8 mouse cellular contexts compared by ENCODE assay signal in genomic region chr11:97441658-97442125, GRCm38 (mm10). TPM values are rescaled to one million over a fixed set of nuclear protein-coding genes. Genes with fewer than 3 reads are reported as not detected.
A peak's percentile ranks its signal among the peaks of the same experiment; 100 is the strongest.
DNase-seq lines count a peak whose midpoint lies in the region; ATAC-seq and TF ChIP-seq lines count a peak whose summit lies in the region.

No protein-coding gene starts in this region.

- H3K4me3 ChIP-seq in heart, adult 2 months: peak overlapping the region; percentile 77
- peak overlapping the region; percentile 75 to 84 for H3K4me3 ChIP-seq in heart, embryonic 14.5 days (ENCODE audit: control insufficient read depth in 1 of 2, insufficient read depth in 1 of 2, low read depth in 1 of 2, low read length in 2 of 2)
- H3K4me3 ChIP-seq in liver, embryonic 14.5 days (ENCODE audit: insufficient read depth in 1 of 2, low read depth in 2 of 2, low read length in 2 of 2): peak overlapping the region; percentile 75 to 95

- peak overlapping the region; percentile 74 for H3K4me2 ChIP-seq in heart, embryonic 14.5 days (ENCODE audit: low read length)
- H3K4me2 ChIP-seq in liver, embryonic 14.5 days (ENCODE audit: low read depth): peak overlapping the region; percentile 92

- ATAC-seq in heart, embryonic 14.5 days (ENCODE audit: insufficient number of reproducible peaks, insufficient read depth, low FRiP score, low read depth): no peak
- no peak for ATAC-seq in liver, embryonic 14.5 days (ENCODE audit: insufficient read depth)
- no peak; the same call in 1 of the 2 replicates for ATAC-seq in megakaryocyte progenitor cell, adult 5-6 weeks (replicated peaks; ENCODE audit: poor library complexity)
- ATAC-seq in CD4-positive, CD25-positive, alpha-beta regulatory T cell, adult 4 months: no peak

- H3K27ac ChIP-seq in heart, adult 2 months: peak overlapping the region; percentile 93
- H3K27ac ChIP-seq in heart, embryonic 14.5 days (replicated peaks in 1 of 2; ENCODE audit: control insufficient read depth in 1 of 2, insufficient read depth in 1 of 2, low read depth in 2 of 2, low read length in 2 of 2): peak overlapping the region; percentile 74 to 94
- peak overlapping the region; percentile 98 for H3K27ac ChIP-seq in liver, embryonic 14.5 days

- no peaks in the 10 kb centered on the region; the same call in 1 of the 2 replicates for H3K79me2 ChIP-seq in heart, adult 2 months (replicated peaks; ENCODE audit: control insufficient read depth, insufficient read depth, low read length)

- intact Hi-C loops in heart, adult 2 months (cut with DNase I): no loop called here
- intact Hi-C loops in heart, postnatal 36 days (cut with DNase I): no loop called here

- H3K36me3 ChIP-seq in heart, adult 2 months (ENCODE audit: control insufficient read depth, insufficient read depth, low read length): peaks cover 2% of the 10 kb centered on the region; the same call in 1 of the 2 replicates
- peaks cover 37% of the 10 kb centered on the region for H3K36me3 ChIP-seq in heart, embryonic 14.5 days (ENCODE audit: control insufficient read depth, insufficient read depth, low read length)
- peaks cover 22% of the 10 kb centered on the region for H3K36me3 ChIP-seq in liver, embryonic 14.5 days (replicated peaks; ENCODE audit: control insufficient read depth, insufficient read depth, low read depth)

- peak overlapping the region; percentile 82; the same call in 1 of the 2 replicates for H3K9ac ChIP-seq in heart, adult 2 months (ENCODE audit: low read depth, low read length)
- peak overlapping the region; percentile 95 for H3K9ac ChIP-seq in heart, embryonic 14.5 days (ENCODE audit: low read length)
- peak overlapping the region; percentile 83 for H3K9ac ChIP-seq in liver, embryonic 14.5 days (replicated peaks)

- no peaks in the 10 kb centered on the region for H3K9me3 ChIP-seq in heart, embryonic 14.5 days (ENCODE audit: control insufficient read depth, low read length)
- no peaks in the 10 kb centered on the region for H3K9me3 ChIP-seq in liver, embryonic 14.5 days (ENCODE audit: control insufficient read depth, low read length)

- no peak for TF ChIP-seq CTCF in heart, adult 2 months (IDR thresholded peaks at IDR 0.05)
- TF ChIP-seq CTCF in liver, embryonic 14.5 days (IDR thresholded peaks at IDR 0.05; ENCODE audit: low read depth): no peak

- DNase-seq in heart, adult 2 months: peak in 1 of 2 experiments; percentile 41
- no peak for DNase-seq in heart, postnatal 36 days
- DNase-seq in ES-CJ7 (ENCODE audit: low read depth, low spot score): peak; percentile 58
- no peak for DNase-seq in liver, embryonic 14.5 days (ENCODE audit: low read depth in 3 of 3, low spot score in 3 of 3)
- no peak for DNase-seq in right cerebral cortex, postnatal 10 days (ENCODE audit: low spot score in 2 of 2)

- 38% methylated on average over 3 of the region's 3 CpGs for WGBS in heart, adult 2 months
- 11% methylated on average over 3 of the region's 3 CpGs for WGBS in heart, embryonic 14.5 days
- WGBS in liver, embryonic 14.5 days (ENCODE audit: insufficient replicate concordance): 9% methylated on average over 3 of the region's 3 CpGs

- peaks cover 28% of the 10 kb centered on the region for H3K4me1 ChIP-seq in heart, adult 2 months (ENCODE audit: control insufficient read depth, insufficient read depth, low read length)
- peaks cover 52 to 68% of the 10 kb centered on the region in 2 experiments for H3K4me1 ChIP-seq in heart, embryonic 14.5 days (ENCODE audit: control insufficient read depth in 2 of 2, insufficient read depth in 2 of 2, low read length in 2 of 2)
- H3K4me1 ChIP-seq in liver, embryonic 14.5 days (replicated peaks; ENCODE audit: control insufficient read depth in 2 of 2, insufficient read depth in 2 of 2, low read length in 1 of 2): peaks cover 57 to 73% of the 10 kb centered on the region in 2 experiments

- no peak for TF ChIP-seq EP300 in heart, adult 2 months (IDR thresholded peaks at IDR 0.05; ENCODE audit: insufficient read depth, low read depth, low read length)
- TF ChIP-seq EP300 in liver, embryonic 14.5 days (IDR thresholded peaks at IDR 0.05; ENCODE audit: low read depth): no peak

- no peak for TF ChIP-seq POLR2A in heart, adult 2 months (IDR thresholded peaks at IDR 0.05; ENCODE audit: insufficient read depth, low read depth, low read length)

- H3K27me3 ChIP-seq in heart, adult 2 months (ENCODE audit: control insufficient read depth, insufficient read depth, low read length): no peaks in the 10 kb centered on the region
- H3K27me3 ChIP-seq in heart, embryonic 14.5 days (ENCODE audit: control insufficient read depth, insufficient read depth, low read length): no peaks in the 10 kb centered on the region
- H3K27me3 ChIP-seq in liver, embryonic 14.5 days (ENCODE audit: control insufficient read depth, insufficient read depth, low read length): no peaks in the 10 kb centered on the region

RNA-seq across cellular contexts. Expression of gene Arhgap23, which starts 26.4 kb away (rescaled TPM):
- 10 to 100 TPM; 12.8 to 13.7 TPM for total RNA-seq in heart, adult 2 months (2021)
- polyA plus RNA-seq in heart, adult 2 months (2012; rRNA removed): 18.4 and 19.2 TPM in 2 replicates
- 10 to 100 TPM; 16.0 to 18.0 TPM for total RNA-seq in heart, postnatal 36 days (2021)
- polyA plus RNA-seq in heart, embryonic 14.5 days (2014; fragmentation: Nextera tagmentation; extraction: Ambion mirVana): 7.1 and 8.4 TPM in 2 replicates
- 17.5 and 21.2 TPM in 2 replicates for polyA plus RNA-seq in liver, embryonic 14.5 days (2012; rRNA removed)
- polyA plus RNA-seq in liver, embryonic 14.5 days (2014; fragmentation: Nextera tagmentation; extraction: Ambion mirVana): 7.3 and 7.9 TPM in 2 replicates
- 6.3 and 8.0 TPM in 2 replicates for total RNA-seq in megakaryocyte progenitor cell, adult 5-6 weeks (2015)
- total RNA-seq in megakaryocyte progenitor cell, adult 5-6 weeks (2017): 5.6 and 6.1 TPM in 2 replicates
- not detected for polyA plus RNA-seq in CD4-positive, CD25-positive, alpha-beta regulatory T cell, adult 4 months (2017; shearing (Covaris generic))

RNA-seq across cellular contexts. Expression of gene 4933428G20Rik, which starts 58.4 kb away (rescaled TPM):
- total RNA-seq in heart, adult 2 months (2021): not detected
- polyA plus RNA-seq in heart, adult 2 months (2012; rRNA removed): not detected in 2 replicates
- not detected for total RNA-seq in heart, postnatal 36 days (2021)
- polyA plus RNA-seq in heart, embryonic 14.5 days (2014; fragmentation: Nextera tagmentation; extraction: Ambion mirVana): 0.19 TPM in 1 of 2 replicates, not detected in the other
- polyA plus RNA-seq in liver, embryonic 14.5 days (2012; rRNA removed): 0.02 TPM in 1 of 2 replicates, not detected in the other
- polyA plus RNA-seq in liver, embryonic 14.5 days (2014; fragmentation: Nextera tagmentation; extraction: Ambion mirVana): not detected in 2 replicates
- not detected in 2 replicates for total RNA-seq in megakaryocyte progenitor cell, adult 5-6 weeks (2015)
- not detected in 2 replicates for total RNA-seq in megakaryocyte progenitor cell, adult 5-6 weeks (2017)
- not detected for polyA plus RNA-seq in CD4-positive, CD25-positive, alpha-beta regulatory T cell, adult 4 months (2017; shearing (Covaris generic))
